Mouse (Mus musculus) thymus, postnatal 10 days (tissue): Measurements from ENCODE around the gene Trnau1ap.
A peak's percentile ranks its signal among the peaks of the same experiment; 100 is the strongest.

Source experiments
- DNase-seq, 2 experiments: peaks; one replicate each; pipeline ENCODE4 v3.0.0; 2021; ENCODE audit warnings: low spot score in 2 of 2

Gene Trnau1ap

GRCm38 (mm10) chr4:132329115-132329834 is at the start of gene Trnau1ap:
Gene Trnau1ap, minus strand, starts transcription at chr4:132329538.
- DNase-seq: peak; percentile 76 to 85

- no peak for DNase-seq
These were observed 44.5 kb upstream of the Trnau1ap start for GRCm38 (mm10) chr4:132373820-132374219.

GRCm38 (mm10) chr4:132369953-132370750 is 40.8 kb upstream of the Trnau1ap start:
- no peak for DNase-seq

- DNase-seq: no peak
These were observed 38.3 kb upstream of the Trnau1ap start for GRCm38 (mm10) chr4:132367480-132368201.

- no peak for DNase-seq
These were observed 36.2 kb upstream of the Trnau1ap start for GRCm38 (mm10) chr4:132365450-132366060.

GRCm38 (mm10) chr4:132363487-132363886 is 34.1 kb upstream of the Trnau1ap start:
- DNase-seq: no peak

GRCm38 (mm10) chr4:132359510-132359909 is 30.2 kb upstream of the Trnau1ap start:
- DNase-seq: no peak

- DNase-seq: peak; percentile 20 to 52
These were observed 26.8 kb upstream of the Trnau1ap start for GRCm38 (mm10) chr4:132356170-132356569.

- DNase-seq: no peak
These were observed 26.1 kb upstream of the Trnau1ap start for GRCm38 (mm10) chr4:132355403-132355802.

- no peak for DNase-seq
These were observed 25.2 kb upstream of the Trnau1ap start for GRCm38 (mm10) chr4:132354571-132354970.

- DNase-seq: peak; percentile 92 to 94
These were observed 24.1 kb upstream of the Trnau1ap start, which contains the start of gene Rcc1 for GRCm38 (mm10) chr4:132353481-132353885. Gene Rcc1, minus strand, starts transcription at chr4:132353605.

GRCm38 (mm10) chr4:132352739-132353138 is 23.4 kb upstream of the Trnau1ap start:
- DNase-seq: no peak

- DNase-seq: no peak
These were observed 22.1 kb upstream of the Trnau1ap start for GRCm38 (mm10) chr4:132351401-132351800.

GRCm38 (mm10) chr4:132350854-132351253 is 21.5 kb upstream of the Trnau1ap start:
- no peak for DNase-seq

GRCm38 (mm10) chr4:132350123-132350740 is 20.9 kb upstream of the Trnau1ap start:
- no peak for DNase-seq

- DNase-seq: no peak
These were observed 20.3 kb upstream of the Trnau1ap start for GRCm38 (mm10) chr4:132349495-132350122.

GRCm38 (mm10) chr4:132346661-132347060 is 17.3 kb upstream of the Trnau1ap start:
- no peak for DNase-seq

- no peak for DNase-seq
These were observed 16.9 kb upstream of the Trnau1ap start for GRCm38 (mm10) chr4:132346261-132346660.

GRCm38 (mm10) chr4:132345843-132346212 is 16.5 kb upstream of the Trnau1ap start:
- DNase-seq: no peak

GRCm38 (mm10) chr4:132345135-132345842 is 16.0 kb upstream of the Trnau1ap start:
- DNase-seq: peak; percentile 79 to 93
